Mouse (Mus musculus): Measurements from ENCODE around the gene Smox.
A peak's percentile ranks its signal among the peaks of the same experiment; 100 is the strongest.

Smox gene

DNA sequence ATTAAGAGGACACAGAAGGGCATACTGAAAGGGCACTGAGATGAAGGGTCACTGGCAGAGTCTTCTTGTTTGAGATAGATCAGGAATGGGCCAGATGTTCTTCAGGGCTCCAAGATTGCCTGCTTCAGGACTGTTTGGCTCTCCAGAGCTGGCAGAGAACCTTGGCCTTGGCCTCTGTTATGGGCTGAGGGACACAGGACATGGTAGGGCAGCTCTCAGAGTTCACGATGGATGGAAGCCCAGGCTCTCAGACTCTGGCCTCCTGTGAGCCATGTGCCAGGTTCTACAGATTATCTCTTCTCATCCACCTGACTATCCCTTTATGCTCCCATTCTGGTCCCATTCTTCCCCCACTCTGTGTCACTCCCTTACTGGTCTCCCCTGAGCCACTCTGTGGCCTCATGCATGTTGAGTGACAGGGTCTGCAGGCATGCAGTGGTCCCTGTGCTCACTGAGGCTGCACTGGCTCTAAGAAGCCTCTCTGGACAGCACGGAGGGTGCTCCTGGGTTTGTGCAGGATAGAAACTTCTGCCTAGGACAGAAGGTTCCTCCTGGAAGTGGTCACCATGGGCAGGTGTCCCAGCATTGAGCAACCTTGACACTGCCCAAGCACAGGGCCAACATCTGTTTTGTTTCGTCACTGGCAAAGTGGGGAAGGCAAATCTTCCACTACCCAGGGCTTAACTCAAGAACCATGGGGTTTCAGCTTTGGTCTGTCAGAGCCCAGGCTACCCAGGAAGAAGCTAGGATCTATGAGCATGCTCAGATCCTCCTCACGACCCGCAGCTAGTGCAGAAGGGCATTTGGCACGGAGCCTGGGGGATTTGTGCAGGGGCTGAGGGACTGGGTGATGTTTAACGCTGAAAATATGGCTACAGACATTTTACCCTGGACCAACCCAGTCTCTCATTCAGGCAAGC, 60.7 kb downstream of the Smox start:
- no peak for DNase-seq (ENCODE audit: low spot score)

DNA sequence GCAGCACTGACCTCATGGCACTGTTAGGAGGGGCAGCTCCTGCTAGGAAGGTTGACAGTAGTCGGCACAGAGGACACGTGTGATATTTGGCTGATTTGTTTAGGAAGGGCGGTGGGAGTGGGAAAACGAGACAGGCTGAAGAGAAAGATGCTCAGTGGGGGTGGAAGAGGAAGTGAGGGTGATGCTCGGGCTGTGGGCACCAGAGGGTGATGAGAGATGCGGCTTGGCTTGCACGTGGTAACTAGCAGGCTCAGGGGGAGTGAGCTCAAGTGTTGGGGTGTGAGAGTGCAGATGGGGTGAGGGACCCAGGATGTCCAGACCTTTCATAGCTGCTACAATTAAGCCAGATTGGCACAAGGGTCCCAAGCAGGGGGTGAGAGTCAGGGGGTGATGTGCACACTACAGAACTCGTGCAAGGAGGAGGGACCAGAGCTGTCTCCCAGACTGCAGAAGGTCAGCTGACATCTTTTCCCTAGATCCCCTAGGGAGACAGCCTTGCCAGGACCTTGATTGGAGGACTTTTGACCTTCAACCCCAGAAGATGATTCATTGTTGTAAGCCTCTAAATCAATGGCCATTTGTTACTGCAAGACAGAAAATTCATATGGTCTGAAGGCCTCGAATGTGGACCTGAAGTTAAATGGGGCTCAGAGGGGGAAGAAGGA, 61.6 kb downstream of the Smox start:
- no peak for DNase-seq (ENCODE audit: low spot score)

DNA sequence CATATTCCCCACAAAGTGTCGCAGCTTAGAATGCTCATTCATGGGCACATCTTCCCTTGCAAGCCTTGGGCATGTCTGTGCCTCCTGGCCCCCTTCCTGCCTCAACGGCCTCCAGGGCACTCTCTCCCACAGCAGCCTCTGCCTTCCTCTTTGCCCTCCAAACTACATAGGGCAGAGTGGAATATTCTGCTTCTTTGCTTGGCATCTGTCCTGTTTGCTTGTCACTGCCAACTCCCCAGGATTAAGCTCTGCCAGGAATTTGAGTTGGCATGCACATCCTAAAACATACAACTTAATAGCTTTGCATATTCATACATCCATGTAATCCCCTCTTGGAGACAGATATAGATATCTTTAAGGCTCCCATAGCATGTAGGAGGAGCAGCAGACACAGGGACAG, 66.6 kb downstream of the Smox start:
- DNase-seq (ENCODE audit: low spot score), result no peak

DNA sequence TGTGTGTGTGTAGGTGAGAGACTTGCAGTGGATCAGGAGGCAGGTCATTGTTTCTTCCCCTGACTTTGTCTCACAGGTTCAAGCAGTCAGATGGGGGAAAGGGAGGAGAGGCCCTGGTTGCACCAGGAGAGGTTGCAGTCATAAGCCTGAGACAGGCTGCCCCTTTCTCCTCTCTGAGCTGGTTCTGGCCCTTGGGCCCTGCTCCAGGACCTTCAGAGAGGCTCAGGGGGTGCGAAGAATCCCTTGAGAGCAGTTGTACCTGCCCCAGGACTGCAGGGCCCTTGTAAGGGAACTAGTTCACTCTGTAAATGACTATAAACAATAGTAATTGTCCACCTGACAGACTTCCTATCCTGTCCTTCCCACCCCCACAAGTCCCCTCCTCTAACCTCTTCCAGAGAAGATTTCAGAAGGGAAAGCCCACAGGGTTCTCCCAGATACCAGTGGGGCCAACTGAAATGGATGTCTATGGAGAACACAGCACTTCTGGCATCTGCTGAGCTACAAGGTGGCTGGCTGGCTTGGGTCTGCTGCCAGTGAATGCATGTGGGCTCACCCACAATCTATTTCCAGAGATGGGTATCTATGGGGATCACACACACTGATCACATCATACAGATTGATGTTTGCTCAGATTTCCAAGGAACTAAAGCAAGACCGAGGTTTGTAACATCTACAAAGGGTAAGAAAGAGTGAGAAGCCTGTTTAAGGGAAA, 69.1 kb downstream of the Smox start:
- no peak for DNase-seq (ENCODE audit: low spot score)

DNA sequence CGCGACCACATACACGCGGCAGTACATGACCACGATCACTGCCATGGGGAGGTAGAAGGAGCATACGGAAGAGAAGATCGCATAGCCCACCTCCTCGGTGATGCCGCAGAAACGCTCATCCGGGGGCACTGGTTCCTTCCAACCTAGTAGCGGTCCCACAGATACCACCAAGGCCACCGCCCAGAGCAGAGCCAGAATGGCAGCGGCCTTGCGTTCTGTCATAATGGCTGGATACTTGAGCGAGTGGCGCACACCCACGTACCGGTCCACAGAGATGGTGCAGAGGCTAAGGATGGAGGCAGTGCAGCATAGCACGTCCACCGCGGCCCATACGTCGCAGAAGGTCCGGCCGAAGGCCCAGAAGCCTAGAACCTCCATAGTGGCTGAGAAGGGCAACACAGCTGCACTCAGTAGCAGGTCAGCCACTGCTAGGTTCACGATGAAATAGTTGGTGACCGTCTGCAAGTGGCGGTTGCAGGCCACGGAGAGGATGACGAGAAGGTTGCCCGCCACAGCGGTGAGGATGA, 70.1 kb downstream of the Smox start:
- no peak for DNase-seq (ENCODE audit: low spot score)

DNA sequence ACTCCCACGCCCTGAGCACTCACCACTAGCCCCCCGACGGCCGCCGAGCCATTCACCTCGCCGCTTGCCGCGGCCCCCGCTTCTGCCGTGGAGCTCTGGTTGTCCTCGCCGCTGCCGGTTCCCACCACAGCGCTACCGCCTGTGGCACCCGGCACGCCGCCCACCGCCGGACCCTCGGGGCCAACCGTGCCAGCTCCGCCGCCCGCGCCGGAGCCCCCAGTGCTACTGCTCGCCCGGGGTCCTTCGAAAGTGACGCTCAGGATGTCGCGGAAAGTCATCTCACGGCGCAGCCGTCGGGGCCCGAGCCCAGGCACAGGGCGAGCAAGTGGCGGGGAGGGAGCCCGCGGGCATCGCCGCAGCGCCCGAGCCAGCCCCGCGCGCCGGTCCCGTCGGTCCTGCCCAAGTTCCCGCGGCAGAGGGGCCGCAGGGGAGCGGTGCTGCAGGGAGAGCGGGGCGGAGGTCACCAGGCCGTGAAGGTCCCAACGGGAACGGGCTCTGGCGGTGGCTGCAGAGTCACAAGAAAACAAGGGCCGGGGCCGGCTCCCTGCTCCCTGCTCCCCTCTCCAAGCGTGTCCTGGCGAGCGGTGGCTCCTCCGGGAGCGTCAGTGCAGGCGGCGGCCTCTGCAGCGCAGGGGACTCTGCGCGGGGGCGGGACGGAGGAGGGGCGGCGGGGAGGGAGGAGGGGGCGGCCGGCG, 70.7 kb downstream of the Smox start, which contains the start of gene Adra1d:
Gene Adra1d, minus strand, starts transcription at position 393 of the 695 bp plus-strand sequence.
- DNase-seq (ENCODE audit: low spot score), result no peak

DNA sequence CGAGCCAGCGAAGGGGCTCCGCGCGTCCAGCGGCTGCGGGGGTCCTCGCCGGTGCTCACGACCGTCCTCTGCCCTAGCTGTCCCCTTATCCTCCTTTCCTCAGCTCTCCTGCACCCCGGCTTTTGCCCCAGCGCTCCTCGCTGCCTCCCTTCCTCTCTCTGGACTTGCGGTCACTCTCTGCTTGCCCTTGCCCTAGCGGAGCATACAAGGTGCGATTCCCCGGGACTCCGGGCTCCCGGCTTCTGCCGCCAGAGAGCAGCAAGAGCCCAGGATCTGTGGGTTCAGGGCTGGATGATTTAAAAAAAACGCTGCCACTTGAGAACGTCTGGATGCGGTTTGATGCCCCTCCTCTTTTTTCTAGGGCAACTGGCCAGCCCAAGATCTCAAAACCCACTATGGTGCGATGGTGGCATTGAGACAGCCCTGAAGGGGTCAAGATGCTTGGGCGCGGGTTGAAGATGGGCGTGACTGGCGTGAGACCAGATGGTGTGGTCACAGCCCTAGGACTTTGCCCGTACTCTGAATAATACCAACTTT, 71.4 kb downstream of the Smox start:
- peak; percentile 75 for DNase-seq (ENCODE audit: low spot score)

Measured in layer of hippocampus, adult 11-12 months (tissue).